Mouse (Mus musculus) kidney, adult 2 months (tissue): ENCODE results near the gene Rph3a. TPM values are rescaled to one million over a fixed set of nuclear protein-coding genes. Genes with fewer than 3 reads are reported as not detected.

Experiments used
- DNase-seq: peaks from one replicate; pipeline ENCODE4 v3.0.0; 2021
- H3K27ac ChIP-seq: fragments of 200-500 bp; 2 replicates; pipeline ENCODE4 v1.5.1; 2012; ENCODE audit warnings: low read depth, low read length, control low read depth, inconsistent platforms; ENCODE audit not compliant: insufficient read depth
- H3K27me3 ChIP-seq: fragments of 200-500 bp; replicated peaks from 2 replicates; pipeline ENCODE4 v1.6.1; 2012; ENCODE audit warnings: mild to moderate bottlenecking, moderate library complexity, low read length, inconsistent platforms; ENCODE audit not compliant: control insufficient read depth, insufficient read depth
- H3K36me3 ChIP-seq: fragments of 200-500 bp; 2 replicates; pipeline ENCODE4 v1.6.1; 2012; ENCODE audit warnings: mild to moderate bottlenecking, moderate library complexity, low read length, inconsistent platforms; ENCODE audit not compliant: control insufficient read depth, insufficient read depth
- H3K4me1 ChIP-seq: fragments of 200-500 bp; 2 replicates; pipeline ENCODE4 v1.6.1; 2011; ENCODE audit warnings: low read length; ENCODE audit not compliant: control insufficient read depth, insufficient read depth
- H3K4me3 ChIP-seq: fragments of 200-500 bp; 2 replicates; pipeline ENCODE4 v1.5.1; 2011; ENCODE audit warnings: mild to moderate bottlenecking, low read depth, low read length, control low read depth; ENCODE audit not compliant: insufficient read depth
- CTCF ChIP-seq: fragments of 200-500 bp; conservative IDR thresholded peaks from 2 replicates; pipeline ENCODE4 v1.5.1; 2011; ENCODE audit warnings: low read depth, mild to moderate bottlenecking, control low read depth, low read length, moderate library complexity, mixed read lengths; ENCODE audit not compliant: insufficient read depth, insufficient read length
- POLR2A ChIP-seq: fragments of 200-500 bp; IDR thresholded peaks from one replicate; pipeline ENCODE4 v1.6.1; 2011; ENCODE audit warnings: low read depth, low read length, control low read depth
- WGBS: fragments of 180-500 bp; shearing (Covaris S2); methylation state at CpG from one replicate; pipeline ENCODE4 v1.1.7; 2018; 5-methylcytosine and 5-hydroxymethylcytosine counted together
- polyA plus RNA-seq: library from polyadenylated mRNA; depleted of rRNA; stranded (reverse); fragments of >200 nt; gene quantifications from 2 replicates; pipeline ENCODE4 v1.2.3, GENCODE M21; 2012; rRNA removed

Gene Rph3a
- 0.80 and 0.83 TPM in 2 replicates for polyA plus RNA-seq

DNA sequence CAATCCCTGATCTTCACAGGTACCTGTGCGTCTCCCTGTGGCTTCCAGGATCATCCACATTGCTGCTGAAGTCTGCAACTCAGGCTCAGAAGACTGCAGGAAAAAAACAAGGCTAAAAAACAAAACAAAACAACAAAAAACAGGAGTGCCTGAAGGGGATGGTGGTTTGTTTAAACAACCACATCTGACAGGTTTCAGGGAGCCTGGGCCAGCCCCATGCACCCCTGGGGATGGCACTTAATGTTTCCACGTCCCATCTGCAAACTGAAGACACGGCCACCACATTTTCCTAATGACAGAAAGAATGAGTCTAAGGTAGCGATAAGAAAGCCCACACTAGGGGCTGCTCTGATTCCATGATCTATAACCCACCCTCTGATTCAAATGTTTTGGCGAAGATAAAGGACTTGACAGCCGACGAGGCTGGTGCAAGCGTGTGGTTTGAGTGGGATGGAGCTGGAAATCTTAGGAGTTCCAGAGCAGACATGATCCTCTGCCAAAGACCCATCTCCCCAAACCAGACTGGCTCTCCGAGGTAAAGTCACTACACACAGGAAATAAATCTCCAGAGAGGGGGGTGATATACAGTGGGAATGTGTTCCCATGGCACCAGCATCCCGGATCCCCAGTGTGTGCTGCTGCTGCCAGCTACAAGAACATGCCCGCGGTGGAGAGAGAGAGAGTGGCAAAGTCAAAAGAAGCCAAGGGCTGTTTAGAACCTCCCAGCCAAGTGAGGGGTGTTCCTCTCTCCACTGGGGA is at the start of gene Rph3a:
TSS of gene Rph3a (minus strand) at position 282 of the 759 bp plus-strand sequence.
- Histone ChIP-seq H3K36me3 (no peaks in the 10 kb centered on the region), H3K4me3 (no peak within 1 kb of the TSS), H3K4me1 (no peaks in the 10 kb centered on the region), H3K27me3 (no peaks in the 10 kb centered on the region), H3K27ac (no peak within 1 kb of the TSS)
- no peak for DNase-seq
- TF ChIP-seq CTCF (no peak), POLR2A (no peak)
- WGBS: 79% methylated on average over 12 of the region's 12 CpGs

DNA sequence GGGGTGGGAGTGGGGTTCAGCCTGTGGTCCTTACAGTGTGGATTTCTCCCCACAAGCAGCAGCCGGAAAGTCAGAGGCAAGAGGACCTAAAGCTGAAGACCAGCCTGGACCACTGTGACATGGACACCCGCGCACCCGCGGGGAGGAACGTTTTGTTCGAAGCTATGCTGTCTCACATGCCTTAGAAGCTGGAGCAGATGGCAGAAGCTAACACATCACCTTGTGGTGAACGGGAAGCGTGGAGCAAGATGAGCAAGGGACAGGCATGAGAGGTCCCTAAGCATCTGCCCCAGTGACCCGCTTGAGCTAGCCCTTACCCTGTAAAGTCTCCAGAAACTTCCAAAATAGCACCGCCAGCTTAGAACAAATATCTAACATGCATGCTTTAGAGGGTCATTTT is 48.4 kb upstream of the Rph3a start:
- H3K4me1 ChIP-seq: no peaks in the 10 kb centered on the region
- H3K4me3 ChIP-seq: no peak overlapping the region
- no peaks in the 10 kb centered on the region for H3K36me3 ChIP-seq
- DNase-seq: no peak
- 87% methylated on average over 11 of the region's 11 CpGs for WGBS
- H3K27ac ChIP-seq: no peak overlapping the region
- TF ChIP-seq CTCF: no peak
- no peak for TF ChIP-seq POLR2A
- H3K27me3 ChIP-seq: no peaks in the 10 kb centered on the region

DNA sequence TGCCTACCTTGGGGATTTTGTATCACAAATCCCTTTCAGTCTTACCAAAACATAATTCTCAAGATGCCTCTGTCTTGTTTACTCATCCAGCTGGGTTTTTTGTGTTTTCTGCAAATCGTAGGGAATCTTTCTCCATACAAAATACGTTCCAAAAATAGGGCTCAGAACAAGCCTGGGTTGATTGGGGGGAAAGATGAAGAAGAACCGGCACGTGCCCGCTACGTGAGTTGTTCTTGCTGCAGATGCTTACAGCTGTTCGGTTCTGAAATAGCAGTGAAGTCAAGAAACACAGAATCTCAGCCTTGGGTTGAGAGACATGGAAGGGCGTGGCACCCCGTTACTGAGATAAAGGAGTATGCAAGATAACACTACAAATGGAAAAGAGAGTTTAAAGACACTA is 44.0 kb upstream of the Rph3a start:
- TF ChIP-seq POLR2A: no peak
- no peak for TF ChIP-seq CTCF
- WGBS: 79% methylated on average over 9 of the region's 9 CpGs
- H3K4me3 ChIP-seq: no peak overlapping the region

DNA sequence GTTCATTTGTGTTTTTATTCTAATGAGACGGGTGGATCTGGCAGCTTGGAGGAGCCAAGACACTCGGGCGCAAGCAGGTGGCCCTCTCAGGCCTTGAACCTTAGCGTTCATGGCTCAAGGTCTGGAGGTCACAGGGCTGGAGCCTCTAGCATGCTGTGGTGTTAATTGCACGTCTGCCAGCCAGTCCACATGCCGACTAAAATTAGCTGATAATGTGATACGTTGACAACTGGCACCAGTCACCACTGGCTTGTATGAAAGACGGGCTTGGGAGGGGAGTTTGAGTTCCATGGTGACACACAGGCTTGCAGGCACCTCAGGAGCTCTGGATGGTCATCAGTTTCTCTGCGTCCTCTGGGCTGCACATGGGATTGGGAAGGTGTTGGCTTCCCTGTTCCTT is 31.9 kb upstream of the Rph3a start:
- H3K4me3 ChIP-seq: no peak overlapping the region

More for the DNA sequence above, 44.0 kb upstream of the Rph3a start:
- Histone ChIP-seq H3K36me3 (no peaks in the 10 kb centered on the region), H3K27me3 (no peaks in the 10 kb centered on the region), H3K27ac (no peak overlapping the region), H3K4me1 (no peaks in the 10 kb centered on the region)
- no peak for DNase-seq

DNA sequence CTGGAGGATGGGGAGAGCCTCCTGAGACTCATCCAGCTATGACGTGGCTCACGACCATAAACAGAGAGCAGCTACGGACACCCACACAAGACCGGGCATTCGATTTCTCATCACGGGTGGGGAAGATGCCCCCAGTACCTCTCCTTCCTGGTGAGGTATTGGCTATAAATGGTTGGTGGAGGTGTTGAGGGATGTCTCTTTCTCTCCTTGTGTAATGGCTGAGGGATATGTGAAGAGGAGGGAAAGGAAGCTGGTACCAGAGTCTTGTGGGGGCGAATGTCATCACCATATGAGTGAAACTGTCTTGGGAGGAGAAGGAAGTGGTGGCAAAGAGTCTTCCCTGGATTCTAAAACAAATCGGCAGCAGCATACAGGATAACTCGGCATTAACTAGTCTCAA is 29.6 kb upstream of the Rph3a start:
- H3K4me3 ChIP-seq: no peak overlapping the region
- no peak for DNase-seq
- WGBS: 48% methylated on average over 9 of the region's 9 CpGs
- no peak overlapping the region for H3K27ac ChIP-seq
- no peaks in the 10 kb centered on the region for H3K4me1 ChIP-seq
- no peak for TF ChIP-seq POLR2A
- TF ChIP-seq CTCF: no peak
- no peaks in the 10 kb centered on the region for H3K36me3 ChIP-seq
- H3K27me3 ChIP-seq: no peaks in the 10 kb centered on the region

More for the DNA sequence above, 31.9 kb upstream of the Rph3a start:
- 50% methylated on average over 9 of the region's 9 CpGs for WGBS
- Histone ChIP-seq H3K27me3 (no peaks in the 10 kb centered on the region), H3K36me3 (no peaks in the 10 kb centered on the region), H3K4me1 (no peaks in the 10 kb centered on the region), H3K27ac (no peak overlapping the region)
- no peak for DNase-seq
- TF ChIP-seq POLR2A: no peak
- no peak for TF ChIP-seq CTCF

DNA sequence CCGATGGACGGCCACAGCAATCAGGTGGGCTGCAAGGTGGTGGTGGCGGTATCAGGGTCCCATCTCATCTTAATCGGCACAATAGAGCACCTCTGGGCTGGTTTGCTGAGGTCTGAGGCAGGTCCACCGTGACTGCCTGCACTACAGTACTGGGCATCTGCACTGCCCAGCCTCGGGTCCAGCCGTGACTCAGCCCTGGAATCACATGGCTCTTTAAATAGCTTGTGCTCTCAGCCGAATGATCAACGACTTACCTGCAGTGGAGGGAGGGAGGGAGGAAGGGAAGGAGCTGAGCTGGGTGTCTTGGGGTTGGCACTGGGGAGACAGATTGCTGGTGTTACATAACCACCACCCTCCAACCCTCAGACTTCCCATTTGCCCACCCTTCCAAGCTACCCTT is 20.3 kb upstream of the Rph3a start:
- no peaks in the 10 kb centered on the region for H3K36me3 ChIP-seq
- no peak for DNase-seq
- 56% methylated on average over 9 of the region's 9 CpGs for WGBS

DNA sequence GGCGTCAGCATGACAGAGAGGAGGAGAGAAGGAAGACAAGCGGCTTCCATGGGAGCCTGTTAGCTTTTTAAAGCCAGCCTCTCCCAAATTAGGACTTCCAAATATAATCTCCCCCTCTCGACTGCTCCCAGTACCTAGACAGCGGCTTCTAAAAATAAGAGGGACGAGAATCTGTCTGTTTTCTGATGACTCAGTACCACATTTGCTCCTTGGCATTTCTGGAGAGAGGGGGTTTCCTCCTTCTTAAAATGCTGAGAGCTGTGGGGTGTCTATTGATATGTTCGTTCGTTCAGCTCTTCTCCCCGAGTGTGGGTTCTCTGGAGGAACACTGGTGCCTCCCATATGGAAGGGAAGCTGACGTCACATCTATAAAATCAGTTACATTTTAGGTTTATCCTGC is 9.6 kb upstream of the Rph3a start:
- no peak overlapping the region for H3K4me3 ChIP-seq
- H3K36me3 ChIP-seq: no peaks in the 10 kb centered on the region
- no peak for DNase-seq
- H3K27me3 ChIP-seq: no peaks in the 10 kb centered on the region
- H3K4me1 ChIP-seq: no peaks in the 10 kb centered on the region
- TF ChIP-seq POLR2A (no peak), CTCF (no peak)
- H3K27ac ChIP-seq: no peak overlapping the region
- WGBS: 75% methylated on average over 9 of the region's 9 CpGs

More for the DNA sequence above, 20.3 kb upstream of the Rph3a start:
- TF ChIP-seq CTCF (no peak), POLR2A (no peak)
- Histone ChIP-seq H3K27me3 (no peaks in the 10 kb centered on the region), H3K4me3 (no peak overlapping the region), H3K27ac (no peak overlapping the region), H3K4me1 (no peaks in the 10 kb centered on the region)
